Mouse (Mus musculus) kidney, adult 18-20 months (tissue): ENCODE measurements around the gene 1700034I23Rik.
"Not testable (repeated sequence)": the region's sequence is repeated elsewhere in the genome, so short reads cannot be mapped to it uniquely, and the experiment has no call there.

Experiments
- DNase-seq: peaks from one replicate; pipeline ENCODE4 v3.0.0; 2021

Gene 1700034I23Rik

GRCm38 (mm10) chr3:40902443-40902842 lies at the start of gene 1700034I23Rik:
Gene 1700034I23Rik (minus strand): TSS chr3:40902543.
- not testable (repeated sequence) for DNase-seq

- no peak for DNase-seq
Observed at GRCm38 (mm10) chr3:40951365-40951764, 49.0 kb upstream of the 1700034I23Rik start.

DNA sequence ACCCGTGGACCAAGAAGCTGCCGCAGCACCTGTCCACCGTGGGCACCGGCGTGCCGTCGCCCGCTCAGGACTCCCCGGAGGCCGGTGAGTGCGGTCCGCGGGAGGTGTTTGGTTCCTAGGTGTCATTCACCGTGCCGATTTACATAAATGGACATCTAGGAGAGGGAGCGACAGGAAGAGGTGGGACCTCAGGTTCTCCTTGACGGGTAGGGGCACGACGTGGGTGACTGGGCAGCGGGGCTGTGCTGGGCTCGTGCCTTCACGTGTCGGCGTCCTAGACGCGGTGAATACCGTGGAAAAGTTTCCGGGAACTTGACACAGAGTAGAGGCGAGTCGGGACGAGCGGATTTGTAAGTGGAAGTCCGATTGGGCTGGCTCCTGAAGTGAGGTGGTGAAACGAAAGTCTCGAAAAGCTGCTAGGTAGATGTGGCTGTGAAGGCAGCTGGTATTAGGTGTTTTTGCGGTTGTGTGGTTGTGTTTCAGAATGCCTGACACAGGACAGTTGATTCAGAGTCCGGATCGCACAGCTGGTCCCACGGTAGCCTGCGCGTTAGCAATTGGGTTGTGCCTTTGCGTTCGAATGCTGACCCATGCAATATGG lies 48.4 kb upstream of the 1700034I23Rik start:
- peak; percentile 83 for DNase-seq

- peak; percentile 66 for DNase-seq
Observed at GRCm38 (mm10) chr3:40949903-40950600, 47.7 kb upstream of the 1700034I23Rik start.

- peak; percentile 100 for DNase-seq
Observed at GRCm38 (mm10) chr3:40949170-40949902, 47.0 kb upstream of the 1700034I23Rik start, which contains the start of gene Larp1b. Gene Larp1b (plus strand): TSS chr3:40949828.

GRCm38 (mm10) chr3:40939019-40939418 lies 36.7 kb upstream of the 1700034I23Rik start:
- no peak for DNase-seq

GRCm38 (mm10) chr3:40938592-40938991 lies 36.2 kb upstream of the 1700034I23Rik start:
- no peak for DNase-seq

- DNase-seq, result no peak
Observed at GRCm38 (mm10) chr3:40938189-40938588, 35.8 kb upstream of the 1700034I23Rik start.

DNA sequence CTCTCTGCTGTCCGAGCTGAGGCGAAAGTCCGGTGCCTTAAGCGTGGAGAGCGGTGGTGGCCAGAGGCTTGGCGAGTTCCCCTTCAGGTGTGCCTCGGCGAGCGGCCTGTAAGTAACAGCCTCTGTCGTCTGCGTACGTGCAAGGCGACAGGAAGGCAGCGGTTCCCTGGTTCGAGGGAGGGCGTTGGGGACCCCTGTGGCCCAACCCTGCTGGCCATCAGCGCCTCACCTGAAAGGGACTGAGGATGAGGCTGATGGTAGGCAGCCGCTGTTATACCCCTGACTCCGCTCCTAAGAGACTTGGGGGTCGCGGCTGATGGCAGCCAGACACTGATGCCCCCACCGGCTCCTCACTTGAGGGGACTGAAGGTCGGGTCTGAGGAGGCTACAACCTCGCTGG lies 8.0 kb downstream of the 1700034I23Rik start:
- peak; percentile 43 for DNase-seq

DNA sequence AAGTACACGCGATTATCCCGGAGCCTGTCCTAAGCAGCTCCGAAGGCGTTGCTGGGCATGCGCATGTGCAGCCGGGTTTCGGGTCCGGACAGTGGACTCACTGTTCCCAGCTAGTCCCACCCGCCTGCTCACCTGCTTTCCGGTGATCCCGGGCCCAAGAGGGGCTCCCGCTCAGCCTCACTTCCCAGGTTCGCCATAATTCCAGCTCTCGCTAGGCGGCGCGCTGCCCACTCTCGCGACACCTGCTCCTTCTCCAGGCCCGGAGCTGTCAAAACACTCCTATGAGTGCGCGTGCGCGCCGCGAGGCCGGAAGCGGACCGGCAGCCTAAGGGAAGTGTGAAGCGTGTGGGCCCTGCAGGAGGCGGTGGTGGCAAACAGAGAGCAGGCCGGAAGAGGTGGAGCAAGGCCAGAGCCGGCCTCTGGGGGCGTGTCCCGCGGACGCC lies 8.5 kb downstream of the 1700034I23Rik start:
- DNase-seq, result peak; percentile 98

- DNase-seq, result not testable (repeated sequence)
Observed at GRCm38 (mm10) chr3:40853123-40853738, 49.1 kb downstream of the 1700034I23Rik start.
